Mouse (Mus musculus) cortical plate, adult 2 months (tissue): ENCODE measurements around the gene Golt1a. TPM values are rescaled to one million over a fixed set of nuclear protein-coding genes. Genes with fewer than 3 reads are reported as not detected.

Source experiments
- H3K27ac ChIP-seq: fragments of 200-500 bp; 2 replicates; pipeline ENCODE4 v1.5.1; 2012; ENCODE audit warnings: low read length, control low read depth, inconsistent platforms; ENCODE audit not compliant: insufficient read depth
- H3K4me1 ChIP-seq: fragments of 200-500 bp; 2 replicates; pipeline ENCODE4 v1.6.1; 2011; ENCODE audit warnings: low read length; ENCODE audit not compliant: control insufficient read depth, insufficient read depth
- H3K4me3 ChIP-seq: fragments of 200-500 bp; 2 replicates; pipeline ENCODE4 v1.5.1; 2011; ENCODE audit warnings: mild to moderate bottlenecking, low read length, control low read depth; ENCODE audit not compliant: insufficient read depth
- CTCF ChIP-seq: fragments of 200-500 bp; IDR thresholded peaks from 2 replicates; pipeline ENCODE4 v1.5.1; 2011; ENCODE audit warnings: mild to moderate bottlenecking, control low read depth, low read length; ENCODE audit not compliant: insufficient read depth; ENCODE audit errors: extremely low read depth
- POLR2A ChIP-seq: fragments of 200-500 bp; IDR thresholded peaks from 2 replicates; pipeline ENCODE4 v1.6.1; 2011; ENCODE audit warnings: mild to moderate bottlenecking, low read length, control low read depth; ENCODE audit not compliant: insufficient read depth; ENCODE audit errors: extremely low read depth
- polyA plus RNA-seq: library from polyadenylated mRNA; depleted of rRNA; stranded (reverse); fragments of >200 nt; gene quantifications from 2 replicates; pipeline ENCODE4 v1.2.3, GENCODE M21; 2012; rRNA removed

The Golt1a gene
- polyA plus RNA-seq, result 0.56 and 1.4 TPM in 2 replicates

DNA sequence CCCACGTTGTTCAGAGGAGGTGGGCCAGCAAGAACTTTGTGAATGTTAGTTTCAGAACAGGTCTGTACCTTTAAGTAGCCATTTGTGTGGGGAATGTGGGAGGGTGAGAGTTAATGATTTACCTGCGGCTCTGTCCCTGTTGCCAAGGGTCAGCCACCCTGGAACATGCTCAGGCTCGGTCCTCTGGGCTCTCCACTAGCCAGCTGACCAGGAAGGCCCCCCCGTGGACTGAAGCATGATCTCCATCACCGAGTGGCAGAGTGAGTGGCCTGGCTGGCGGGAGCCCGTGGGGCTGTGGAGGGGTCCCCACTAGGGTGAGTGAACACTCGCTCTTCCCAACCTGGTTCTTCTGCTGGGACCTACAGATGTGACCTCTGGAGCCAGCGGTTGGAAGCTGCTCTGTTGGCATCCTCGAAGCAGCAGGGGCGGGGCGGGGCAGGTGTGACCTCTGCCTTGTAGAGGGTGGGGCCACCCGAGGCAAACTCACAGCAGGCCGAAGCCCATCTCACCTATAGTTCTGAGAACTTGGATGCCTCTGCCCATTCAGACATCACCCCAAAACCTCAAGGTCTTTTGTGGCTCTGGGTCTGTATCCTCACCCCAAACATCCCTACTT, at the start of gene Golt1a:
Golt1a (plus strand) TSS at position 149 of the 616 bp plus-strand sequence.
- Histone ChIP-seq H3K4me1 (peaks cover 5% of the 10 kb centered on the region), H3K27ac (no peak within 1 kb of the TSS), H3K4me3 (no peak within 1 kb of the TSS)
- TF ChIP-seq CTCF, result no peak
- no peak for TF ChIP-seq POLR2A

DNA sequence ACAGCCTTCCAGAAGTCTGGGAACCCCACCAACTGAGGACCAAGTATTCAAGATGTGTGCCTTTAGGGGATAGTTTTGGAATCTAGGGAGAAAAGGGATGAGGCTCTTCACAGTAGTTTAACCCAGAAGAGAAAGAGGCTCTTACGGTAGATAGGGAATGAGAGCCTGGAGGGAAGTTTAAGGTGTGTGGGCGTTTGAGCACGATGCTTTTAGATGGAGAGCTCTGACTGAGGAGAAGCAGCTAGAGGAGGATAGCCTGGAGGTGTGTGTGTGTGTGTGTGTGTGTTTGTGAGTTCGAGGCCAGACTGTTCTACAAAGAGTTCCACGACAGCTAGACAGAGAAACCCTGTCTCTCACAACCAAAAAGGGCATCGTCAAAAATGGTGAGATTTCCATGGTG, 47.0 kb upstream of the Golt1a start:
- H3K4me3 ChIP-seq, result no peak overlapping the region
- H3K27ac ChIP-seq, result no peak overlapping the region
- H3K4me1 ChIP-seq, result 0 out of 2 replicates have a peak, but pooled peaks cover 1% of the 10 kb centered on the region
- TF ChIP-seq POLR2A, result no peak
- no peak for TF ChIP-seq CTCF

DNA sequence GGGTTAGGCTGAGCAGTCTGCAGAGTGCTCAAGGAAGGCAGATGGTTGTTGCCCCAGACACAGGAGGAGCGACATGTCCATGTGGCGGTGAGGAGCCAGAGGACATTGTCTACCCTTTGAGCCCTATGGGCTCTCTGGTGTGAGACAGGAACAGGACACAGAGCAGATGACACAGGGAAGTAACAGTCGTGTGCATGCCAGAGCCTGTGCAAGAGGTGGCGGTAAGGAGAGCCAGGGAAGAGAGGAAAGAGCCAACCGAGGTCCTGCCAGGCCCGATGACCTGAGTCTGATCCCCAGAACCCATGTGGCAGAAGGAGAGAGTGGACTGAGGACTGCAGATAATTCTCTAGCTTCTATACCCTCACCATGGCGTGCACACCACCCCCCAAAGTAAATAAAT, 46.5 kb upstream of the Golt1a start:
- 0 out of 2 replicates have a peak, but pooled peaks cover 1% of the 10 kb centered on the region for H3K4me1 ChIP-seq
- TF ChIP-seq POLR2A (no peak), CTCF (no peak)
- H3K4me3 ChIP-seq, result no peak overlapping the region
- no peak overlapping the region for H3K27ac ChIP-seq

DNA sequence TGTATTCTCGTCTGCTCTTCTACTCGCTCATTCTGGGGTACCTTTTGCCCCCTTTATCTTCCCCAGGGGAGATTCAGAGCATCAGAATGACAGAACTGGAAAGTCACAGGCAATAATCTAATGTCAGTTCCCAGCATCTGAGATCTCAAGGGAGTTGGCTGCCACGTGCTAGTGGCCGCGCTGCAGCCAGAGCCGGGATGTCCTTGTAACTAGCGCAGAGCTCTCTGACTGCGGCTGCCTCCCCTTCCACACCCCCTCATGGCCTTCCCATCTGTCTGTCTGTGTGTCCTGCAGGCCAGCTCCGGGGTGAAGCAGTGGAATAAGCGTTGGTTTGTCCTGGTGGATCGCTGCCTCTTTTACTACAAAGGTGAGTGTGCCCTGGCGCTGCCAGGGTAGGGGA, 45.2 kb upstream of the Golt1a start:
- no peak overlapping the region for H3K27ac ChIP-seq
- no peak overlapping the region for H3K4me3 ChIP-seq
- 0 out of 2 replicates have a peak, but pooled peaks cover 1% of the 10 kb centered on the region for H3K4me1 ChIP-seq
- TF ChIP-seq CTCF, result no peak
- no peak for TF ChIP-seq POLR2A

DNA sequence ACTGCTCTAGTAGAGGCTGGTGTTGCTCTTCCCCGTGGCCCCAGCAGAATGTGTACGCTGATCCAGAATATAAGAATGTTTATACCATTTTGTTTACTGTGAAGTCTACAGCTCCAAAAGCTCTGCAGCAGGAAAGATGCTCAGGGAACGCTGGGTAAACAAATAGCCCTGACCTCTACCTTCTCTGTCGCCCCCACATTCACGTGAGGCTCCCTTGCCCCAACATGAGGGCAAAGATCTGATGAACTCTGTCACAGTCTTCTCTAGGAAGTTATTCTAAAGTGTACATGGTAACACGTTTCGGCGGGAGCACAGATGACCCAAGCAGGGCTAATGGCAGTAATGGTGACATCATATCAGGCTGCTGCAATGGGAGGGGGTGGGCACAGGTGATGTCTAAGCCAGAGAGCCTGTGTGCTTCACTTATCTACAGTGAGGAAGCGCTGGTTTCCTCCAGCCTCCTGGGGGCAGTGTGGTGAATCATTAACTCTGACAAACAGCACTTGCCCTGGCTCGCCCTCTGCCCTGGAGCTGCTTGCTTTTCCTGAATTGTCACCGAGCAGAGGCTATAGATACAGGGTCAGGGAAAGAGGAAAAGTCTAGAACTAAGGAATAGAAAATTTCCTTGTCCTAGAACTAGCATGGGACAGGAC, 44.4 kb upstream of the Golt1a start:
- no peak overlapping the region for H3K27ac ChIP-seq
- TF ChIP-seq POLR2A, result no peak
- no peak for TF ChIP-seq CTCF
- H3K4me3 ChIP-seq, result no peak overlapping the region
- 0 out of 2 replicates have a peak, but pooled peaks cover 1% of the 10 kb centered on the region for H3K4me1 ChIP-seq

DNA sequence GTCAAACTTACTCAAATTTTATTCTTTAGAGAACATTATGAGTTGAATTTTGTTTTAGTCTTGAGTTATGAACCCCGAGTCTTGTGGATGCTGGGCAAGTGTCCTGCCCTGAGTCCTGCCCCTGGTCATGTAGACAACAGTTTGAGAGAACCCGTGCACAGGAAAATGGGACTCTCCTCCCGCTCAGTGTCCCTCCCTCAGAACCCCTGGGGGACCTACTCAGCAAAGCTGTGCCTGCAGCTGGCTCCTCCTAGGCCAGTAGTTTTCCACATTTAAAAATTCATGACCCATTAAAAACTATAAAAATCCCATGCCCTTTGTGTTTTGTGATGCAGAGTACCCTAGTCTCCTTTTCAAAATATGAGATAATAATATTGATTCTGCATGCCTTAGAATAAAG, 42.5 kb upstream of the Golt1a start:
- no peak overlapping the region for H3K27ac ChIP-seq
- no peak for TF ChIP-seq POLR2A
- no peak for TF ChIP-seq CTCF
- H3K4me1 ChIP-seq, result 0 out of 2 replicates have a peak, but pooled peaks cover 1% of the 10 kb centered on the region
- H3K4me3 ChIP-seq, result no peak overlapping the region

DNA sequence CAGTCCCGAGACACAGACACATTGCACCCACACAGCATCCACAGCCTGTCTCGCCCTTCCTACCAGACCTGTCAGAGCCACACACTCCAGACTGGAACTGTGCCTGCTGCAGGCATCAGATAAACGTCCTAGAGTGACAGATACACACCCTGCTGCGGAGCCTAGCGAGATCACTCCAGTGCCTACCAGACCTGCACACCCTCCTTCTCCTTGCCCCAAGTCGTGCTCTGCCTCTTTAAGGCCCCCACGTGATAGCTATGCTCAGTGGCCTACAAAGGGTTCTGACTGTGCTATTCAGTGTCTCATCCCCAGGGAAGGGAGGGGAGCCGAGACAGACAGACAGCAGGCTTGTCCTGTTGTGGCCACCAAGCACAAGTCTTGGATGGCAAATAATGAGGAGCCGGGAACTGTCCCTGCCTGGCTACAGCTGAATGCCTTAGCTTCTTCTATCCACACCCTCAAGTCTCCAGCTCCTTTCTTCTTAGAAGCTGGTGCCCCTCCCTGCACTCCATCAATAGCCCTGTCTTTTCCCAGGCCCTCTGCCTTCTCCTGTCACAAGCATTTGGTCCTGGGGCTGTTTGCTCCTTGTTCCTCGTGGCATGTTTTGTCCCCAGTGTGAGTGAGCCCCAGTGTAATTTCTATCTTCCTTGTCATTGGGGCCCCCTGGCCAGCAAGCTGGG, 41.6 kb upstream of the Golt1a start:
- H3K27ac ChIP-seq, result no peak overlapping the region
- TF ChIP-seq CTCF, result no peak
- TF ChIP-seq POLR2A, result no peak
- H3K4me1 ChIP-seq, result 0 out of 2 replicates have a peak, but pooled peaks cover 1% of the 10 kb centered on the region
- no peak overlapping the region for H3K4me3 ChIP-seq

DNA sequence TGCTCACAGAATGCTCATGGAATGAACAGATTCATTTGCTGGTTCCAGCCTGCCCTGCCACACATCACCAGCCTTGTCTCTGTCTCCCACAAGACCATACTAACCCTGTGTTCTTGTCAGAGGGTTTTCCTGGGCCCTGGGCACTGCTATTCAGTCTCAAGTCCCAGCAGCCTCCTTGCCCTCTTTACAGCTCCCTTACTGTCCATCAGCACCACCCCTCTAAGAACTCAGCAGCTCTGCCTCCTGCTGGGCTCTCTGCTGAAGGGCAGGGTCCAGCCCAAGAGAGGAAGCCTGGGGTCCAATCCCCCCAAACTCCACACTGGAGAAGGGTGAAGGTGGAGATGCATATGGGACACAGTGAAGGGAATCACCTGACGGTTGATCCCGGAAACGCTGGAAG, 41.1 kb upstream of the Golt1a start:
- 0 out of 2 replicates have a peak, but pooled peaks cover 1% of the 10 kb centered on the region for H3K4me1 ChIP-seq
- no peak overlapping the region for H3K4me3 ChIP-seq
- TF ChIP-seq POLR2A (no peak), CTCF (no peak)
- H3K27ac ChIP-seq, result no peak overlapping the region

DNA sequence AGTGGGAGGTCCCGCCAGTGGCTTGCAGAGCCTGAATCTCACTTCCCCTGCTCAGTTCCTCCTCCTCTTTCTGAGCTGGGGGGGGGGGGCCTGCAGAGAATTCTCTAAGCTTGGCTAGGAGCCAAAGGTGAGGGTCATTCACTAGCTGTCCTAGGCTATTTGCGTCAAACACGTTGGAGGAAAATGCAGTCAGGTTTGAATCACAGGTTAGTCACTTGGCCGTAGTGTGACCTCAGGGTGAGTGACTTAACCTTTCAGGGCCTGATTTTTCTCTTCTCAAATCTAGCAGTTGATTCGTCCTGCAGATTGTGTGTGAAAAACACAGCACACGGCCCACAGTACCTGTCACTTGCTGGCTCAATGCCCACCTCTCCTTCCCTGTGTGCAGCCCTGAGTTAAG, 39.3 kb upstream of the Golt1a start:
- Histone ChIP-seq H3K27ac (no peak overlapping the region), H3K4me3 (no peak overlapping the region), H3K4me1 (0 out of 2 replicates have a peak, but pooled peaks cover 1% of the 10 kb centered on the region)
- TF ChIP-seq POLR2A, result no peak
- no peak for TF ChIP-seq CTCF

DNA sequence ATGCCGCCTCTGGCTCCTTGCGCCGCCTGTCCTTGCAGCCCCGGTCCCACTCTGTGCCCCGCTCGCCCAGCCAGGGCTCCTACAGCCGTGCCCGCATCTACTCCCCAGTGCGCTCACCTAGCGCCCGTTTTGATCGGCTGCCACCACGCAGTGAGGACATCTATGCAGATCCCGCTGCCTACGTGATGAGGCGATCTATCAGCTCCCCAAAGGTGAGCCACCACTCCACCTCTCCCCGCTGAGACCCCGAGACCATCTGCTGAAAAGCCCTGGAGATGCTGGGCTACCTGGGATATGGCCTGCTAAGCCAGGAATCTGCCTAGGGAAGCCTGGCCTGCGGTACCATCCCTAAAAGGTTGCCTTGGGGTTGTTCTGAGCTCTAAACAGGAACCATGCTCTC, 35.4 kb upstream of the Golt1a start:
- Histone ChIP-seq H3K27ac (no peak overlapping the region), H3K4me3 (no peak overlapping the region), H3K4me1 (no peaks in the 10 kb centered on the region; the same call in 1 of the 2 replicates)
- TF ChIP-seq POLR2A (no peak), CTCF (no peak)
